Mouse (Mus musculus) heart, adult 2 months (tissue): ENCODE results near the gene Rchy1.

ENCODE experiments used
- CTCF ChIP-seq: fragments of 200-600 bp; IDR thresholded peaks from 2 replicates; pipeline ENCODE4 v1.8.1; 2022; ENCODE audit warnings: antibody characterized with exemption, mild to moderate bottlenecking, moderate library complexity
- POLR2A ChIP-seq: fragments of 200-500 bp; IDR thresholded peaks from 2 replicates; pipeline ENCODE4 v1.6.1; 2011; ENCODE audit warnings: mild to moderate bottlenecking, low read depth, low read length, control low read depth; ENCODE audit not compliant: insufficient read depth

GRCm38 (mm10) chr5:92009827-92010226, 47.0 kb upstream of the Rchy1 start:
- TF ChIP-seq CTCF (no peak), POLR2A (no peak)
